ENCODE assay signal across 27 mouse cellular contexts in genomic region chr13:38258901-38259300, GRCm38 (mm10).
"Had no signal": no experiment of that assay in that cellular context is flagged by ENCODE, and none has a peak within 500 bp of the region (broad histone marks: within the 10 kb centered on the region; RNA-seq: fewer than 3 reads in every experiment).

No protein-coding gene starts in this region.

- H3K36me3 ChIP-seq: heart, embryonic 13.5 days; heart, embryonic 15.5 days; hindbrain, embryonic 13.5 days; hindbrain, embryonic 15.5 days; kidney, embryonic 15.5 days; limb, embryonic 10.5 days; limb, embryonic 12.5 days; liver, embryonic 13.5 days; liver, embryonic 15.5 days had no signal

- H3K4me1 ChIP-seq: hindbrain, embryonic 13.5 days; hindbrain, embryonic 15.5 days; kidney, embryonic 15.5 days; liver, embryonic 13.5 days; liver, embryonic 15.5 days had no signal

- DNase-seq: gastrocnemius, postnatal 14 days; gastrocnemius, postnatal 36 days; heart, adult 18-20 months; heart, postnatal 14 days; heart, postnatal 36 days; kidney, adult 11 months; kidney, adult 2 months; kidney, adult 9 months; kidney, postnatal 25 days; kidney, postnatal 4 days; liver; liver, embryonic 13.5 days; liver, postnatal 0 days had no signal

- H3K9ac ChIP-seq: heart, embryonic 13.5 days; heart, embryonic 15.5 days; hindbrain, embryonic 13.5 days; hindbrain, embryonic 15.5 days; kidney, embryonic 15.5 days; limb, embryonic 12.5 days; liver, embryonic 13.5 days; liver, embryonic 15.5 days; liver, postnatal 0 days had no signal

- H3K27ac ChIP-seq: heart, embryonic 13.5 days; heart, embryonic 15.5 days; hindbrain, embryonic 13.5 days; hindbrain, embryonic 15.5 days; hindbrain, postnatal 0 days; kidney, embryonic 15.5 days; kidney, postnatal 0 days; layer of hippocampus, adult 2 months; left cerebral cortex, adult 2 months; limb, embryonic 10.5 days; limb, embryonic 12.5 days; liver, embryonic 13.5 days; liver, embryonic 15.5 days had no signal

- H3K27me3 ChIP-seq: heart, embryonic 13.5 days; heart, embryonic 15.5 days; hindbrain, embryonic 13.5 days; hindbrain, embryonic 15.5 days; kidney, embryonic 15.5 days; liver, embryonic 13.5 days; liver, embryonic 15.5 days had no signal

- H3K4me2 ChIP-seq: heart, embryonic 11.5 days; heart, embryonic 13.5 days; heart, embryonic 15.5 days; hindbrain, embryonic 13.5 days; hindbrain, embryonic 15.5 days; kidney, embryonic 15.5 days; limb, embryonic 12.5 days; liver, embryonic 11.5 days; liver, embryonic 13.5 days; liver, embryonic 15.5 days had no signal

- H3K4me3 ChIP-seq: heart, embryonic 13.5 days; heart, embryonic 15.5 days; hindbrain, embryonic 13.5 days; hindbrain, embryonic 15.5 days; kidney, embryonic 15.5 days; layer of hippocampus, adult 2 months; left cerebral cortex, adult 2 months; limb, embryonic 10.5 days; limb, embryonic 12.5 days; liver, embryonic 13.5 days; liver, embryonic 15.5 days had no signal

- H3K9me3 ChIP-seq: heart, embryonic 13.5 days; heart, embryonic 15.5 days; hindbrain, embryonic 13.5 days; hindbrain, embryonic 15.5 days; kidney, embryonic 15.5 days; limb, embryonic 10.5 days; limb, embryonic 12.5 days; liver, embryonic 13.5 days; liver, embryonic 15.5 days had no signal
